Mouse (Mus musculus): ENCODE results near the gene Dnajc1.

Dnajc1 gene

DNA sequence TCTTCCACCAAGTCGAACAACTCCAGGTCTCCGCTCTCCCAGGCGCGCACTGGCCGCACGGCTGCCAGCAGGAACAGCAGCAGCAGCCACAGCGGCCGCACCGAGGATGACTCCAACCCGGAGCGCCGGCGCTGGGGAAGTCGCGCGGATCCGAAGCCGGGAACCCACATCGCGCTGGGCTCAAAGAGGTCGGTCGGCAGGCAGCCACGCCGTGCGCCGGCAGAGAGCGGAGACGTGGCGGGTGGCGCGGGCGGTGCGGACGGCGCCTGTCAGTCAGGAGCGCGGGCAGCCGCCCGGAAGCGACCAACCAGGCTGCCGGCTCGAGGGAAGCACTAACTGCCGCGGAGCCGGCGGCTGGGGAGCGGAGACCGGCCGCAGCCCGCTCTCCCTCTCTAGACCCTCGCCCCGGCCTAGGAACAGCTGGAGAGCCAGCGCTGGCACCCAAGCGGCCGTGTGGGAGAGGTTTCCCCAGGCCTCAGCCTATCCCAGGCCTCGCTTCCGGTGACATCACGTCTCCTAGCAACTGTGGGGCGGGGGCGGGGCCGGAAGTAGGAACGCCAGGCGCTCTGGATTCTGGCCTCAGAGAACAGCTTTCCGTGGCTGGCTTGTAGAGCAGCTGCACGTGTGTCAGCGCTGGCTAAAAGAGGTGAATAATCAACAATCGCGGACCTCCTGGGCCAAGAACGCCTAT is at the start of gene Dnajc1:
TSS of gene Dnajc1 (minus strand) at position 500 of the 691 bp plus-strand sequence.
- DNase-seq (ENCODE audit: low read depth, low spot score) = peak; percentile 93

DNA sequence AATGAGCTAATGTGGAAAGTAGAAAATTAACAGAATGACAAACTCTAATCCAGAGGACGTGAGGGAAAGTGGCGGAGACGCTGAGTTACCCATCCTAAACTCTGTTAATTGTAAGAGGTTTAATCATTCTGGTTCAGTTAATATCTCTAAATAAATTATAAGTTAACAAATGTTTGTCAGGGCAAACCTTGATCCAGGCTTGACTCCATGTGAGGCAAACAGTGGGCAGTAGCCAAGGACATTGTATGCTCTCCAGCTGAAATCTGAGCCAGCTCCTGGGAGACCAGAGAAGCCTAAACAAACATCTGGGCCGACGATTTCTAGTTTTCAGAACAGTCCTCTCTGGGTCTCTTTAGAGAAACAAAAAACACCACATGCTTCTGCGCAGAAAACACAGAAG is 49.2 kb upstream of the Dnajc1 start:
- DNase-seq (ENCODE audit: low read depth, low spot score) = no peak

DNA sequence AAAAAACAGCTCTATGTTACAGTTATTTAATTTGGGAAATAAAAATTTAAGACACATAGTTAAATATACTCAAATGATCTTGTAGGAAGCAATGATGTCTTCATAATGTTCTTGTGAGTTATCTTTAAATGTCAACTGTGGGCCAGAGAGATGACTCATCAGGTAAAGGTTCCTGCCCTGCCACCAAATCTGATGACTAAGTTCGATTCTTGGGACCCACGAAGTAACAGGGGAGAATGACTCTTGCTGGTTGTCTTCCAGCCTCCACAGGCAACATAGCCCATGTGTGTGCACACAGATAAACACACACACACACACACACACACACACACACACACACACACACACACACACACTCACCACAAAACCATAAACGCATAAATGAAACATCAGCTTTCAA is 22.6 kb upstream of the Dnajc1 start:
- no peak for DNase-seq (ENCODE audit: low read depth, low spot score)

DNA sequence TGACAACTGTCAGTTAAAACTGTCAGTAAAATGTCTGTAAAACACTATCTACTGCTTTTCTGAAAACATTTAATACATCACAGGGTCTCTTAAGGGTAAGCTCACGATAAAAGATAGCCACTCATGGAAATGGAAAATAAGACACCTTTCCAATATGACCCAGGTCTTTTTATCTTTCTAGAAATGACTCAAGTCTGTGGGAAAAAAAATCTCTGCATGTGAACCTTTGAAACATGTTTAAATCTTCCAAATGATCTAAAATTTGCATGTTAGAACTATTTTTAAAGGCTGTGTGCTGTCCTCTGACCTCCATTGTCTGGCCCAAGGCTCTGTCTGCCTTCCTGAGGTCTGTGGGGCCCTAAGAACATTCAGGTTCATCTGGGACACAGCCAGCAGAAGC is 11.0 kb upstream of the Dnajc1 start:
- no peak for DNase-seq (ENCODE audit: low read depth, low spot score)

DNA sequence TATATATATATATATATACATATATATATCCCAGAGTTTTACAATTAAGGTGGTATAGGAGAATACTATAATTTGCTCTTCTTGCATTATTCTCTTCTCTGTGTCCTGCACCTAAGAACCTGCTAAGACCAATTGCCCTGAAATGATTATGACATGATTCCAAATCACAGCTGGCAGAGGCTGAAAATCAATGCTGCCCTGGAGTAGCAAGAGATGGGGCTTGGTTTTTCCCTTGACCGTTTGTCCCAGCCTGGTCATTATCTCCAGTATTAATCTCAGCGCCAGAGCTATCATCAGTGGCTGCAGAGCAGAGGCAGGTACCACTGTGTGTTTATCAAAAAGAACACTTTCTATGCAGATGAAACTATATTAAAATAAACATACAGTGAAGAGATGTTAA is 9.1 kb upstream of the Dnajc1 start:
- no peak for DNase-seq (ENCODE audit: low read depth, low spot score)

DNA sequence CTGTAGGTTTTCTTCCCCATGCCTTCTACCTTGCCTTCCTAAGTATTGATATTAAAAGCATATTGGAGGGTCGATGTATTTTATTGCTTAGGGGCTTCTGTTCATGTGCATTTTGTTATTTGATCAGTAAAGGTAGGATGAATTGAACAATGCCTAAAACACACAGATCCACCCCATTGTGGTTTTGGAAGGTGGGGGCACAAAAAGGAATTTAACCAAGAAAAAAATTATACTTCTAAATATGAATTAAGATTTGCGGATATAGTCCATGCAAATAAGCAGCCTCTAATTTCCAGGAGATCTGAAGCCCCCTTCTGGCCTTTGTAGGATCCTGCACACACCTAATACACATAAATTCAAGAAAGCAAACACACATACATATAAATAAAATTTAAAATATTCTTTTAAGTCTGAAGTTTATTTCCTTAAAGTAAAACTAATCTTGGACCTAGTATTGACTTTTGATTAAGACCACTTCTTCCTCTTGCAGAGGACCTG is 441 bp upstream of the Dnajc1 start:
- DNase-seq (ENCODE audit: low read depth, low spot score) = no peak

DNA sequence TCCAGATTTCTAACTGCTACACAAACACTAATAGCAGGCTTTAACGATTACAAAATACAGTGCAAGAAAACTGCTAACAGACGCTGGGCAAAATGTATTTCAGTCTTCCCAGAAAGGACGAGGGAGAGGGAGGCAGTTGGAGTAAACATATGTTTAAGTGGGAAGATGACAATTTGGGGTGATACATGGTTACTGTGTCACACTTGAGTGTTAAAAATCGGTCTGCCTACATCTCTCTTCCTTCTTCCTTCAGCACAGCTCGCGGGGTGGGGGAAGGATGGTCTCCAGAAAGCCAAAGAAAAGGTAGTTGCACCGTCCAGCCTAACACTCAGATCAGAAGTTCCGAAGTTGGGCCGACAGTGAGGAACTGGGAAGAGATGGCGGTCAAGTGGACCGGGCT is 769 bp downstream of the Dnajc1 start:
- no peak for DNase-seq (ENCODE audit: low read depth, low spot score)

DNA sequence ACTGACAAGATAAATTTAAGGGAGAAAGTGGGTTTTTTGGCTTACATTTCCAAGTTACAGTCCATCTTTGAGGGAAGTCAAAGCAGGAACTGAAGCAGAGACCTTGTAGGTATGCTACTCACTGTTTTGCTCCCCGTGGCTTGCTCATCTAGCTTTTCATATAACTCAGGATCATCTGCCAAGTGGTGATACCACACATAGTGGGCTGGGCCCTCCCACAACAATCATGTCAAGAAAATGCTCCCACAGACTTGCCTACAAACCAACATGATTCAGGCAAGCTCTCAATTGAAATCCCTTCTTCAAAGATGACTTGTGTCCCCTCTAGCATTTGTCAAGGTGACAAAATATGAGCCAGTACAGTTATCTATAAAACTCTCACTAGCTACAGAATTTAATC is 3.0 kb downstream of the Dnajc1 start:
- DNase-seq (ENCODE audit: low read depth, low spot score) = no peak

DNA sequence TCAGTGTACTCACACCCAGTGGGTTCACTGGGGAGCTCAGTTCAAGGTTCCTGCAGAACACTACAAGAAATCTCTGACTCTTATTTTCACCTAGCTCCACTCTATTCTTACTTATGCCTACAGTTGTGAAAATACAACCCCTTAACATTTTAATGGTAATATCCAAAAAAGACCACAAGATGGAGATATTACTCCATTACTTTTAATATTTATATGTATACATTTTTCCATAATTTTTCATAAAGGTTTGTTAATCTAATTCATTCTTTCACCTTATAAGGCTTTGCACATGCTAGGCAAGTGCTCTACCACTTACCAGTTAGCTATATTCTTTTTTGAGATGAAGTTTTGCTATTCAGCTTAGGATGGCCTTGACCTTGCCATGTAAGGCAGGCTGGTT is 11.0 kb downstream of the Dnajc1 start:
- no peak for DNase-seq (ENCODE audit: low read depth, low spot score)

DNA sequence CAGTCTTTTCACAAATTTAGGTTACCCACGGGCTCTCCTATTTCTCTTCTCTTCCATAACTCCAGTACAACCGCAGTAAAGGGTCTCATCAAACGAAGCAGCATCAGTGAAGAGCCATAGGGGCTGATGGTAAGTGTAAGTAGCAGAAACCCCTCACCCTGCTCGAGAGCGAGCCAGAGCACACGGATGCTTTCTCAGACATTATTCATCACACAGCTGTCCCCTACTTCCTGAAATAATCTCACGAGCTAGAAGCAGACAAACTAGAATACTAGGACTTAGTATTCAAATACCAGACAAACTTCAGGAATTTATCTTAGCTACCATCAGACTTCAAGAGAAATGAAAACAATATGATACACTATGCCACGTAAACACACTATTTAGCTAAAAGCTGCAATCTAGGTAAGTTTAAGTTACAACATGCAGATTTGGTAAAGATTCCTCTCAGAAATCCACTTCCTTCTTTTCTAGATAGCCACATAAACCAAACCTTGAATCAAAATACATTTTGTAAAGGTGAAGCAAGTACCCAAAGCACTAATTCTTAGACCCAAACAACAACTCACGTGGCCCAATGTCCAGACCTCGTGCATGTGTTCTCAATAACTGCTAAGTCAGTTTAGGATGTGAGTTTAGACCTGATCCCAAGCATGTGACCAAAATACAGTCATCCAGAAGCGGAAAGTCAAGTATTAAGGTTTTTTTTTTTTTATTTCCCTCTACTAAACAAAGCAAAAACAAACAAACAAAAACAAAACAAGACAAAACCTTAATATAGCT is 20.0 kb downstream of the Dnajc1 start:
- no peak for DNase-seq (ENCODE audit: low read depth, low spot score)

DNA sequence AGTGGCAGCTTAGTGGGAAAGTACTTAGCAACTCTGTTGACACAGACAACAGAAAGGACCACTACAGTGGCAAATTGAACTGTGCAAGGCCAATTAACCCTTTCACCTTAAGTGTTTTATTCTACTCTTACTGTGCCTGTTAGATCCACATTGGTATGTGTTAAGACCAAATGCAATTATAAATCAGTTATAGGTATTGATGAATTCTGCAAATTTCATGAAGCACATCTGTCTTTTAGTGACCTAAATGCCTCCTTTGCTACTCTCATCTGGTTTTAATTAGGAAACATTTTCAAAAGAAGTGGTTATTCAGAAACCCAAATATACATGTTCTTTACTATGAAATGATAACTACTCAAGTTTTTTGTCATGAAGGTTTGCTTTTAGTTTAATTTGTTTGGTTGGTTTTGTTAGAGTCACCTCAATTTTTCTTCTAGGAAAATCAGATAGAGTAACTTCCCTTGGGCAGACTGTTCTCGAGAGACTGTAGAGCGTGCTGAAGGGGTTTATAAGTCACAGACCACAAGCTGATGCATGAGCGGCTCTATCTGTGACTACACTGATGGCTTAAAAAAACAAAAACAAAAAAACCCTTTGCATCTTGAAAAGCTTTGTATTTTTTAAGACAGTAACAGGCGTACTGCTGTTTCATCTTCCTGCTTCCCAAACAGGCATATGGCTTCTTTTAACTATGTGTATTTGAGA is 21.7 kb downstream of the Dnajc1 start:
- no peak for DNase-seq (ENCODE audit: low read depth, low spot score)

DNA sequence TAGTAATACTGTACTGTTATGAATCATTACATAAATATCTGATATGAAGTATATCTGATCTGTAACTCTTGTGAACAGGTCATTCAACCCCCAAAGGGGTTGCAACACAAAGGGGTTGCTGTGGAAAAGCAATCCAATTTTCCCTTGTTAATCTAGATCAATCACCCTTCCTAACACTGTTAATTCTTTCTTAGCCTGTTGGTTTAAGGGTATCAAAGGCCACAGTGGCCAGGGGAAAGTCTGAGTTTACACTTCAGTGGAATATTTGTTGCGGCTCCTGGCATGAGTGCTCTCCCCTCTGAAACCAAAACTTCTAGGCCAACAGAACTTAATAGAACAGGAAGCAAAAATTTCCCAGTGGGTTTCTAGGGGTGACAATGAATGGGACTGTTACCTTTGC is 28.2 kb downstream of the Dnajc1 start:
- DNase-seq (ENCODE audit: low read depth, low spot score) = no peak

DNA sequence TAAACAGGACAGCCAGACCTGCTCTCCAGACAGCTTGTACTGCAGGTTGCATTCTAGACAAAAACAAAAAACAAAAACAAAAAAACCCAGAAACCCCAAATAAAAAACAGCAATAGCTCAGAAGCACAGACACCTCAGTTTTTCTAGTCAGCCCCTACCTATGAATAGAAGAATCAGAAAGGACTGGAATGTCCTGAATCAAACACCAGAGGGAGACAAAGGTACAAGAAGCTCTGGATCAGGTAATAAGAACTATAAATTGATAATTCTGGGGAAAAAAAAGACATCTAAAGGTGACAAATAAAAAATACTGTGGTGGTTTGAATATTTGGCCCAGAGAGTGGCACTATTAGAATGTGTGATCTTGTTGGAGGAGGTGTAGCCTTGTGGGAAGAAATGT is 37.3 kb downstream of the Dnajc1 start:
- DNase-seq (ENCODE audit: low read depth, low spot score) = no peak

DNA sequence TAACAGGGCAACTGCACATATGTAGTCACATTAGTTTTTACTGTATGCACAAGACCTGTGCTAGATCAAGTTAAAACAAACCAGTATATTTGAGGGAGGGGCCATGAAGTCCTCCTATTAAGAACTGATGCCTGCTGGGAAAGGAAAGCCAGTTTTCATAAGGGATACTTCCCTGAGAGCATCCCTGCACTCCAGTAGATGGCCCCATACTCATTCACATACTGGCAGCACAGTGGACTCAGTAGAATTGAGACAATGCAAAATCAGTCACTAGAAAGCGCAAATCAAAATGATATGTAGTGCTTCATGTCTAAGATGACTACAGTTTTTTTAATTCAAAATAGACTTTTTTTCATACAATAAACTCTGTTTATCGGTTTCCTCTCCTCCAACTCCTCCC is 40.0 kb downstream of the Dnajc1 start:
- DNase-seq (ENCODE audit: low read depth, low spot score) = no peak

DNA sequence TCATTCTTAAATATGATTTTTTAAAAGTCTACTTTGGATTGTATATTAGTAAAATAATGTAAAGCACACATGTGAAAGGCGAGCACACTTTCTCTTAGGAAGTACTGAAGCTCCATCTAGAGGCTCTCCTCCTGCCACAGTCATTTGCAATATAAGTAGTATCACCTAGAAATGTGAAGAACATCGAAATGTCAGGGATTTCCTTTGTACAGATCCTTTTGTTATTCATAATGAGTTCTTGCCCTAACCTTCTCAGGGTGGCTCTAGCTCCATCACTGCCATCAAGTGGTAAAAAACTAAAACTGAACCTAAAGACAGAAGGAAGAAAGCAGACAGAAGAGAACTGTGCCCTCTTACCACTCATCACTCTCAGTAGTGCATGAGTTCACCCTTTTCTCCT is 49.2 kb downstream of the Dnajc1 start:
- peak; percentile 4 for DNase-seq (ENCODE audit: low read depth, low spot score)

DNA sequence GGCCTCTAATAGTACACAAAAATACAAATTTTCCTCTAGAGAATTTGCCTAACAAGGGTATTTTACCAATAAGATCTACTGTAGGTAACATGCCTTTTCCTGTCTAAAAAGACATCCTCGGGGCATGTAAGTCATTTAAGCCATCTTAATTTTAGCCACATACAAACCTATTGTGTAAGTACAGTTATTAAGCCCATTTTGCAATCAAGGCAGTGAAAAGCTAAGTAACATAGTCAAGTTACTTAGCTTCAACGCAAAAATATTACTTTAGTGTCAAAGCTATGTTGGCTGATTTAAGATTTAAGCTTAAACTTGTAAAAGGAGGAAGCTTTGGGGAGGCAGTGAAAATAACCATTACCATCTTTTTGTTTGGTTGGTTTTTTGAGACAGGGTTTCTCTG is 74.0 kb downstream of the Dnajc1 start:
- DNase-seq (ENCODE audit: low read depth, low spot score) = no peak

DNA sequence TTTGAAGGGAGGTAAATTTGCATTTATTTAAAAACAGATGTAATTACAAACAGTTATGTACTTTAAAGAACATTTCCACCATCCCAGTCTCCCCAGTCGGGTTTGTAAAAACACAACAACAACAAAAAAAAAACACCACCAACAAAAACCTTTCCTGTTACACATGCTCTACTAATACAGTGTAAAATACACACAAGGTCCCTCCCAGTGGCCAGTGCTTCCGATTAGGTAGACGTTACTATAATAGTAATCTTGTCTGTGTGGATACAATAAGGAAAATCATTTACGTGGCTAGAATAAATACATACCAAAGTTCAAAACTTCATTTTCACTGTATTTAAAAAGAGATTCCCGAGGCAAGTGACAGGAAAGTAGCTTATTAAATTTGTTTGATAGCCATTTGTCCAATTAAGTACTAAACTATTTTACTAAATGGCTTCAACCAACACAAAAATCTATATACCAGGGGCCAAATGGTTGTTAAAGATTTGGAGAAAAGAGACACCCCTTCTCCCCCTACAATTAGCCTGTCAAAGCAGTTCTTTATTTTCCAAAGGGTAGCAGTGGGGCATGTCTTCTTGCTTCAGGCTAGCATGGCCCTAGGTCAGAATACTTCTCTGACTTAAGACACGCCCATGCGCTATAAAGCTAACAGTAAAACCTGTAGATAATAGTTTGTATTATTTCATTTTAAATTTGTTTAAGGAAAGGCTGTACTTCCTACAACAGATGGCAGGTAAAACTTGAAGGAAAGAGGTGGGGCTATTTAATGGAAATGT is 74.9 kb downstream of the Dnajc1 start:
- DNase-seq (ENCODE audit: low read depth, low spot score) = no peak

DNA sequence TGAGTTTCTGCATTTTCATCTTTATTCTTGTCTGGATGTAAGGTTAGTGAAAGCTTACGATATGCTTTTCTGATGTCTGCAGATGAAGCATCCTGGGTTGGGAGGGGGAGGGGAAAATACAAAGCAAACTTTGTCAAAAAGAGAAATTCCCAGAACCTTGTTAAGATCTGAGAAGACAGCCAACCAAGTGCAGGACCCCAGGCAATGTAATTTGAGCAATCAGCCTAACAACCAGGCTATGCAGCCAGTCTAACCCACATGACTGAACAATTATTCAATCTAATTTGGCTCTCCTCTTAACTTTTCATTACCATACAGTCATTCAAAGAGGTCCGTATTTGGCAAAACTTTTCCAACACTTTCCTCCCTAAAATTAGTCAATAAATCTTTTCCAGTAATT is 75.7 kb downstream of the Dnajc1 start:
- no peak for DNase-seq (ENCODE audit: low read depth, low spot score)

DNA sequence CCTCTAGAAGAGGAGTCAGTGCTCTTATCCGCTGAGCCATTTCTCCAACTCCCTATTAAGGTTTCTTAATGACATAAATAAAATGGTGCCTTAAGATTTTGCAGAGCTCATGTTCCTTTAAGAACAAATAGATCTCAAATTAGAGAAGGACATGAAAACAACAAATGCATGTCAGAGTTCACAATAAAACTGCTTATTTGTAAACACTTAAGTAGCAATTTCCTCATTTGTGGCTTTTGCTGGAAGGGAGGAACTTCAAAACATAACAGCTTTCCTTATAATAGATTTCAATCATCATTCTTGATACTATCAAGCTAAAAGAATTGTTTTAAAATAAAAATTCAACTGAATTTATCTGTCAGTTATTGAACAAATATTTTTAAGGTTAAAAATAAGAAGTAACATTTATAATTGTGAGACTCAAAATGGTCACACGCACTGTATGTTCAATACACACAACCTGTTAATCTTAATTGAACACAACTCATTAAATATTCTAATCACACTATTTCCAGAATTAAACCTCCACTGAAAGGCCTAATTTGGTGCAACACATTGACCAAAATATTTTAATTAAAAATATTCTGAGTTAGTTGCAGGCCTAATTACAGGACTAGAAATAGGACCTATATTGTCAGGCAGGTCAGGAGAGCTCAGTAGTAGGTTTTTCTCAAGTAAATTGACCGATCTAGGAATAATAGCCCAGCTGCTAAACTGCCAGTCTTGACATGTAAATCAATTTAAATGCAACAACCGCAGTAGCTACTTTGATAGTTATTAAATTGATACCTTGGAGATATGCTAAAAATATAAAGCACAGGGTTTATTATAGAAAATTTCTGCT is 82.1 kb downstream of the Dnajc1 start:
- no peak for DNase-seq (ENCODE audit: low read depth, low spot score)

DNA sequence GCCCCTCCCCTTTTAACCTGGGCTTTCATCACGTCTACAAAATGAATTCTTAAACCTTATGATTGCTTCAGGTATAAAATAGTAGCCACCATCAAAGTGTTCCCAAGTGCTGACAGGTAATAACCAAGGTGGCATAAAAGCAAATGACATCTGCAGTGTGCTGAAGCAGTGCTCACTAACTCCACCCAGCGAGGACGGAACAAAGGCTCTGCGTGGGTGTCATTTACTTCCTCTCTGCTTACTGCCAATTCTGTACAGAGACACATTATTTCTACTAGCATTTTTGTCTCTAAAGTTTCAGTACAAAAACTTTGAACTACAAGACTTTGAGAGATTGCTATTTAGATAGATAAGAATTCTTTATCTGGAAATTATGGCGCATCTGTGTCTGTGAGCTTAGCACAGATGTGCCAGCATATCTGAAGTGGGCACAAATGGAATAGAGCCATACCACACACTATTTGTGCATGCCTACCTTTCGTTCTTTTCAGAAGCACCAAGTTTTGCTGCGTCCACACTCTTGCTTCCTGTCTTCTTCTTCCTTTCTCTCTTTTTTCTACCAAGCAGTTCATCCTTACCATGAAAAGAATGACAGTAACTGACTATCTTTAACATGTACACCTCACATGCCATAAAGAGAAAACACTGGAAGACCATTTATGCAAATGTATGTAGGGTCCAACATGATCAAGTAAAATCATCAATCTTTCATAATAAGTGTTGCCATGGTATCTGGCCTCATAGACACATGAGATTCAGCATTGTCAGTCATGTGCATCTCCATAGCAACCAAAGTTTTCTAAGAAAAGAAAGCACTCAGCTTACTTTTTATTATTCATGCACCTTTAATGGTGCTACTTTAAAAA is 85.0 kb downstream of the Dnajc1 start:
- DNase-seq (ENCODE audit: low read depth, low spot score) = no peak

Measured in retina, postnatal 7 days (tissue).